Mouse (Mus musculus) liver, embryonic 12.5 days (tissue): ENCODE measurements around the gene Txnip. TPM values are rescaled to one million over a fixed set of nuclear protein-coding genes. Genes with fewer than 3 reads are reported as not detected.

Experiments
- ATAC-seq: fragments of 200-750 bp; cut with Nextera tagmentation; 2 replicates; pipeline ENCODE4 v1.8.0; 2017; ENCODE audit warnings: moderate number of reproducible peaks, mild to moderate bottlenecking, moderate library complexity
- H3K27ac ChIP-seq: fragments of 300-500 bp; sonication (generic); 2 replicates; pipeline ENCODE4 v1.5.1; 2016; ENCODE audit warnings: mild to moderate bottlenecking
- H3K27me3 ChIP-seq: fragments of 300-500 bp; sonication (generic); replicated peaks from 2 replicates; pipeline ENCODE4 v1.6.1; 2016; ENCODE audit warnings: mild to moderate bottlenecking, moderate library complexity
- H3K36me3 ChIP-seq: fragments of 300-500 bp; sonication (generic); 2 replicates; pipeline ENCODE4 v1.6.1; 2016; ENCODE audit warnings: mild to moderate bottlenecking, moderate library complexity
- H3K4me1 ChIP-seq: fragments of 300-500 bp; sonication (generic); 2 replicates; pipeline ENCODE4 v1.6.1; 2016
- H3K4me2 ChIP-seq: fragments of 300-500 bp; sonication (generic); 2 replicates; pipeline ENCODE4 v1.6.1; 2016; ENCODE audit warnings: mild to moderate bottlenecking, moderate library complexity
- H3K4me3 ChIP-seq: fragments of 300-500 bp; sonication (generic); 2 replicates; pipeline ENCODE4 v1.5.1; 2016; ENCODE audit warnings: mild to moderate bottlenecking, moderate library complexity
- H3K9ac ChIP-seq: fragments of 300-500 bp; sonication (generic); 2 replicates; pipeline ENCODE4 v1.6.1; 2016; ENCODE audit warnings: mild to moderate bottlenecking, moderate library complexity
- H3K9me3 ChIP-seq: fragments of 300-500 bp; sonication (generic); replicated peaks from 2 replicates; pipeline ENCODE4 v1.6.1; 2016; ENCODE audit warnings: mild to moderate bottlenecking, moderate library complexity
- WGBS: fragments of 180-500 bp; shearing (Covaris S2); methylation state at CpG from one replicate; pipeline ENCODE4 v1.1.7; 2016; ENCODE audit not compliant: insufficient replicate concordance; 5-methylcytosine and 5-hydroxymethylcytosine counted together
- polyA plus RNA-seq: library from polyadenylated mRNA; unstranded; fragments of >200 nt; fragmentation: Nextera tagmentation; extraction: Ambion mirVana; gene quantifications from 2 replicates; pipeline ENCODE4 v1.2.1, GENCODE M21; 2016

The Txnip gene
- polyA plus RNA-seq, 1 experiment from 2014 or later: 29.9 TPM

DNA sequence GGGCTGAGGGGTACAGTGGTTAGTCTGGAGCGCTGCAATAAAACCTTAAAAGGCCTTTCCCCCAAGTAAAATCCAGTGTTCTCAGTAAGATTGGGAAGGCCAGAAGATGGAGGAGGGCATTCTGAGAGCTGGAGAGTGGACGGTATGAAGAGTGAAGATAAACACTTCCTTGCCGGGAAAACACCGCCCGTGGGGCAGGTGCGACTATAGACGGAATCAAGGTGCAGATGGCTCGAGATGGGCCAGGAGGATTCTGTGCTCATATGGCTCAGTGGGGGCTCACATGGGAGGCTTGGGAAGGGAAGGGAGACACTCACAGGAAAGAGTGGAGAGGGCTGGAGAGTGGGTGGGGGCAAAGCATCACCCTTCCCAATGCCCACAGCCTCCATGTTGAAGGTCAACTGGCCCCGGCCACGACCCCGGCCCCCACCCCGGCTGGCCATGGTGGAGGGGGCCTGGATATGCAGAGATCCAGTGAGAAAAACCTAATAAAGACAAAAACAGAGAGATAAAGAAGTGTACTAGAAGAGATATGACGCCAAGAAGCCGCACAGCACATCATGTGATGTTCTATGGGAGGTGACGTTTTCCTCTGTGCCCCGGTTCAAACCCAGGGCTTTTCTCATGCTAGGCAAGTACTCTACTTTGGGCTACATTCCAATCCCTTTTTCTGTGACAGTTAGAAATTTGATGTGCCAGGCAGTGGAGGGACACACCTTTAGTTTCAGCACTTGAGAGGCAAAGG is 24.2 kb downstream of the Txnip start:
- no peak overlapping the region for H3K9ac ChIP-seq
- H3K36me3 ChIP-seq: no peaks in the 10 kb centered on the region
- H3K27ac ChIP-seq: no peak overlapping the region
- no peak overlapping the region for H3K4me2 ChIP-seq
- ATAC-seq: no peak
- 76% methylated on average over 16 of the region's 16 CpGs for WGBS
- H3K27me3 ChIP-seq: no peaks in the 10 kb centered on the region
- H3K4me1 ChIP-seq: peaks cover 31% of the 10 kb centered on the region
- H3K9me3 ChIP-seq: no peaks in the 10 kb centered on the region
- no peak overlapping the region for H3K4me3 ChIP-seq

GRCm38 (mm10) chr3:96583386-96583785 is 25.6 kb downstream of the Txnip start:
- 83% methylated on average over 5 of the region's 5 CpGs for WGBS

DNA sequence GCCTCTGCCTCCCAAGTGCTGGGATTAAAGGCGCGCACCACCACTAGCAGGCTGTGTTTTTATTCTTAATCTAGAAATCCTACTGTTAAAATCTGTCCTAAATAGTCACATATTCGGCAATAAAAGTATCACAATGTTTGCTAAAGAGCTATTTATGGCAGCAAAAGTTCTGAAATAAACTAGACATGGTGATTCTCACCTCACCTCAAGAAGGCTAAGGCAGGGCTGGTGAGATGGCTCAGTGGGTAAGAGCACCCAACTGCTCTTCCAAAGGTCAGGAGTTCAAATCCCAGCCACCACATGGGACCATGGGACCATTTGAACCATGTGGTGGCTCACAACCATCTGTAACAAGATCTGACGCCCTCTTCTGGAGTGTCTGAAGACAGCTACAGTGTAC is 32.9 kb downstream of the Txnip start:
- 67% methylated on average over 4 of the region's 4 CpGs for WGBS
- H3K9me3 ChIP-seq: no peaks in the 10 kb centered on the region
- no peak overlapping the region for H3K4me2 ChIP-seq
- no peak overlapping the region for H3K9ac ChIP-seq
- no peak overlapping the region for H3K27ac ChIP-seq
- H3K4me3 ChIP-seq: no peak overlapping the region
- H3K27me3 ChIP-seq: peaks cover 11% of the 10 kb centered on the region
- H3K36me3 ChIP-seq: 0 out of 2 replicates have a peak, but pooled peaks cover 3% of the 10 kb centered on the region
- ATAC-seq: no peak
- H3K4me1 ChIP-seq: peaks cover 17% of the 10 kb centered on the region

More at GRCm38 (mm10) chr3:96583386-96583785, 25.6 kb downstream of the Txnip start:
- H3K9ac ChIP-seq: no peak overlapping the region
- no peak overlapping the region for H3K4me2 ChIP-seq
- no peaks in the 10 kb centered on the region for H3K36me3 ChIP-seq
- H3K27ac ChIP-seq: no peak overlapping the region
- no peaks in the 10 kb centered on the region for H3K27me3 ChIP-seq
- H3K4me3 ChIP-seq: no peak overlapping the region
- ATAC-seq: no peak
- no peaks in the 10 kb centered on the region for H3K9me3 ChIP-seq
- peaks cover 25% of the 10 kb centered on the region for H3K4me1 ChIP-seq

DNA sequence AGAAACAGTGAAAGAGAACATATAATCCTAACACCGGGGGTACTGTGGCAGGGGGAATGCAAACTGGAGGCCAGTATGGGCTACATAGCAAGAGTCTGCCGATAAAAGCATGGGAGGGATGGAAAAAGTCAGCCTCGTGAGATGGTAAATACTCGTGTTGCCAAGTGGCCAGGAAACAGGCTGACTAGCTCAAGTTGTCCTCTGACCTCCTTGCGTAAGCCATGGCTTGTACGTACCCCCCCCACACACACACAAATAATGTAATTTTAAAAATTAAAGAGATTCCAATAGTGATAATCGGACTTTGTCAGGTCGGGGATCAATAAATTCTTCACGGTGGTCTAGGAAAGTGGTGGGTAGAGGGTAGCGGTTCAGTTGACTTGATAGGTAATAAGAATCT is 35.6 kb downstream of the Txnip start:
- ATAC-seq: 0 out of 2 replicates have a peak, but pooled peaks have one; percentile 19
- Histone ChIP-seq H3K4me2 (peak overlapping the region; percentile 89), H3K4me3 (peak overlapping the region; percentile 73)

DNA sequence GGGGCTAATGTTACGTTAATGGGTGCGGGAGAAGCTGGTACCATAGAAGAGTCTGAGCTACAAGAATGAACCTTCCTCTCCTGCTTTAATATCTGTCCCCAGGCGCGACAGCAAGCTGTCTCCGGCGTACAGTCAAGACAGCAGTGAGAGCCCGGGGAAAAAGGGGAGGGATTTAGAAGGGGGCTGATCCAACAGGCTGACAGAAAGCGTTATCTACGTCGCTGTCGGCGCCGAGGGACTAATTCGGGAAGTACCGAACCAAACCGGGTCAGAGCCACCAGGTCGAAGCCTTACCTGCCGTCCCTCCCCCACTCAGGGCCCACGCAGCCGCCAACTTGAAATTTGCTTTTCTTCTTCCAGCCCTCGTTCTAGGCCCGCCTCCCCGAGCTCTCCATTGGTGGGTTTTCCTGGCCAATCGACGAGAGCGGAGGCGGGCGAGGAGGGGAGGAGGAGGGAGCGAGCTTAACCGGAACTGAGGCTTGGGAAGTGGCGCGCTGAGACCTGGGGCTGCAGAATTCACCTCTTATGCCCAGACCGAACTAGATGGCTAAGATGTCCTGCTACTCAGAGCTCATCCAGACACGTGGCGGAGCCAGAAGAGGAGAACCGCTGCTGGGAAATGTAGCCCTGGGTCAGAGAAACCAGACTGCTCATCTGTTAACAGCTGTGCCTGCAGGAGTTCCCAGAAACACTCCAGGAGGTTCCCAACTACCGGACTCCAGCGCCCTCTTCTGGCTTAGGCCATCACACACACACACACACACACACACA is 36.2 kb downstream of the Txnip start, which contains the start of gene Polr3gl:
Gene Polr3gl, minus strand, starts transcription at position 392 of the 771 bp plus-strand sequence.
- Histone ChIP-seq H3K4me3 (peak within 1 kb of the TSS; percentile 73), H3K4me1 (peaks cover 42% of the 10 kb centered on the region), H3K27me3 (peaks cover 45% of the 10 kb centered on the region), H3K27ac (peak within 1 kb of the TSS; percentile 82), H3K9ac (peak within 1 kb of the TSS; percentile 81), H3K36me3 (0 out of 2 replicates have a peak, but pooled peaks cover 3% of the 10 kb centered on the region), H3K9me3 (no peaks in the 10 kb centered on the region), H3K4me2 (peak within 1 kb of the TSS; percentile 89)
- ATAC-seq: peak; percentile 94
- WGBS: under 1% methylated on average over 37 of the region's 38 CpGs

More for the DNA sequence above, 35.6 kb downstream of the Txnip start:
- 1% methylated on average over 10 of the region's 10 CpGs for WGBS
- Histone ChIP-seq H3K27ac (peak overlapping the region; percentile 82), H3K9me3 (no peaks in the 10 kb centered on the region), H3K4me1 (peaks cover 41% of the 10 kb centered on the region), H3K36me3 (0 out of 2 replicates have a peak, but pooled peaks cover 3% of the 10 kb centered on the region), H3K9ac (peak overlapping the region; percentile 81), H3K27me3 (peaks cover 39% of the 10 kb centered on the region)

- Histone ChIP-seq H3K9me3 (no peaks in the 10 kb centered on the region), H3K36me3 (0 out of 2 replicates have a peak, but pooled peaks cover 3% of the 10 kb centered on the region), H3K4me2 (no peak overlapping the region), H3K4me3 (no peak overlapping the region), H3K27ac (no peak overlapping the region), H3K4me1 (peaks cover 42% of the 10 kb centered on the region), H3K9ac (no peak overlapping the region), H3K27me3 (peaks cover 53% of the 10 kb centered on the region)
- 76% methylated on average over 5 of the region's 5 CpGs for WGBS
- ATAC-seq: no peak
Measured at GRCm38 (mm10) chr3:96594851-96595250, 37.1 kb downstream of the Txnip start.

DNA sequence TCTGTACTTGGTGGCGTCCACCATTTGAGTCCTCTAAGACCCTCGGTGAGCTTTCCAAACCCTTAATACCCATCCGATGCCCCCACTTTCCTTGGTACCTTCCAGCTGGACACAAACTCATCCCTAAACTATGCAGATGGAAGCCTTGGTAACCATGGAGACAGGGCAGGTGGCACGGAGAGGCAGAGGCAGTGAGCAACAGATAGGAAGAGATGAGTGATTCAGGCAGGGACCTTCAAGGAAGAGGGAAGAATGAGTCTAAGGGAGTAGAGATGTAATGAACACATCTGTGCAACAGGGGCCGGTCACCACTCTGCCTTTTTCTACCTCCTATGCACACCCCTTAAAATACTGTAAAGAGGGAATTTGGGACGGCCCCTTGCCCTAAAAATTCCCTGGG is 37.9 kb downstream of the Txnip start:
- H3K4me3 ChIP-seq: no peak overlapping the region
- H3K4me2 ChIP-seq: no peak overlapping the region; the same call in 1 of the 2 replicates
- 40% methylated on average over 6 of the region's 6 CpGs for WGBS

GRCm38 (mm10) chr3:96596228-96596707 is 38.5 kb downstream of the Txnip start, which contains the start of gene Ankrd34a:
Ankrd34a (plus strand) TSS chr3:96596636.
- 2% methylated on average over 23 of the region's 23 CpGs for WGBS
- H3K27ac ChIP-seq: no peak within 1 kb of the TSS

More for the DNA sequence above, 37.9 kb downstream of the Txnip start:
- Histone ChIP-seq H3K36me3 (no peaks in the 10 kb centered on the region), H3K9me3 (no peaks in the 10 kb centered on the region), H3K27ac (no peak overlapping the region), H3K27me3 (peaks cover 61% of the 10 kb centered on the region), H3K9ac (no peak overlapping the region), H3K4me1 (peaks cover 46% of the 10 kb centered on the region)
- no peak for ATAC-seq

DNA sequence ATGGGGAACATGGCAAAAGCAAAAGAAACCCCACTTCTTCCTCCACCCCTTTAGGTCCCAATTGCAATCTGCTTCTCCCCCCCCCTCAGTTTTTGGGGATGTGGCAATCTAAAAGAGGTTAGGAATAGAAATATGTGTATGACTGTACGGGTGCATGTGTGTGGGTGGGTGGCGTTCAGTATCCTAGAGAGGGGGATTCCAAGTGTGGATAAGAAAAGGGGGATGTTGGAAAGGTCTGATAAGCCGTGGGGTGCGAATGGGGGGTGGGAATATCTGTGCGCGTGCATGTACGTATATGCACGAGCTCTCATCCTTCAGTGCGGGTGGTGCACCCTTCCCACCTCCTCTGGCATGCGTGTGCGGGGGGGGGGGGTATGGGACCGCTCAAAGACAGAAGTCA is 39.1 kb downstream of the Txnip start:
- Histone ChIP-seq H3K4me1 (peaks cover 56% of the 10 kb centered on the region), H3K27ac (no peak overlapping the region), H3K36me3 (no peaks in the 10 kb centered on the region), H3K4me3 (peak overlapping the region; percentile 44), H3K4me2 (peak overlapping the region; percentile 69), H3K9me3 (no peaks in the 10 kb centered on the region), H3K9ac (no peak overlapping the region), H3K27me3 (peaks cover 73% of the 10 kb centered on the region)
- WGBS: 5% methylated on average over 11 of the region's 12 CpGs
- ATAC-seq: no peak

More at GRCm38 (mm10) chr3:96596228-96596707, 38.5 kb downstream of the Txnip start, which contains the start of gene Ankrd34a:
- H3K4me1 ChIP-seq: peaks cover 52% of the 10 kb centered on the region
- peak within 1 kb of the TSS; percentile 69 for H3K4me2 ChIP-seq
- no peak for ATAC-seq
- no peaks in the 10 kb centered on the region for H3K9me3 ChIP-seq
- H3K27me3 ChIP-seq: peaks cover 68% of the 10 kb centered on the region
- no peaks in the 10 kb centered on the region for H3K36me3 ChIP-seq
- peak within 1 kb of the TSS; percentile 44 for H3K4me3 ChIP-seq
- peak within 1 kb of the TSS; percentile 9; the same call in 1 of the 2 replicates for H3K9ac ChIP-seq

- peak overlapping the region; percentile 44 for H3K4me3 ChIP-seq
- peak overlapping the region; percentile 9; the same call in 1 of the 2 replicates for H3K9ac ChIP-seq
- H3K4me1 ChIP-seq: peaks cover 53% of the 10 kb centered on the region
- 1% methylated on average over 40 of the region's 40 CpGs for WGBS
- H3K27ac ChIP-seq: no peak overlapping the region; the same call in 1 of the 2 replicates
- H3K4me2 ChIP-seq: peak overlapping the region; percentile 69
- H3K27me3 ChIP-seq: peaks cover 80% of the 10 kb centered on the region
- H3K9me3 ChIP-seq: no peaks in the 10 kb centered on the region
- H3K36me3 ChIP-seq: no peaks in the 10 kb centered on the region
- no peak for ATAC-seq
Measured at GRCm38 (mm10) chr3:96597435-96597891, 39.7 kb downstream of the Txnip start.

- H3K9ac ChIP-seq: peak overlapping the region; percentile 9; the same call in 1 of the 2 replicates
- ATAC-seq: no peak
- WGBS: 5% methylated on average over 54 of the region's 54 CpGs
- H3K4me1 ChIP-seq: peaks cover 43% of the 10 kb centered on the region
- H3K9me3 ChIP-seq: no peaks in the 10 kb centered on the region
- peaks cover 85% of the 10 kb centered on the region for H3K27me3 ChIP-seq
- peak overlapping the region; percentile 44 for H3K4me3 ChIP-seq
- peak overlapping the region; percentile 69 for H3K4me2 ChIP-seq
- H3K27ac ChIP-seq: no peak overlapping the region
- no peaks in the 10 kb centered on the region for H3K36me3 ChIP-seq
Measured at GRCm38 (mm10) chr3:96598156-96599068, 40.7 kb downstream of the Txnip start.
